Mouse (Mus musculus): ENCODE results near the gene Glmp. TPM values are rescaled to one million over a fixed set of nuclear protein-coding genes. Genes with fewer than 3 reads are reported as not detected.
"Not testable (repeated sequence)": the region's sequence is repeated elsewhere in the genome, so short reads cannot be mapped to it uniquely, and the experiment has no call there.

The Glmp gene
- polyA plus RNA-seq, 1 experiment = 171 TPM

- Histone ChIP-seq H3K4me2 (ENCODE audit: low read depth) (no peak within 1 kb of the TSS), H3K79me2 (ENCODE audit: control insufficient read depth, insufficient read depth) (no peaks in the 10 kb centered on the region)
These were observed 37.7 kb upstream of the Glmp start, which contains the start of gene Gm38392 for GRCm38 (mm10) chr3:88287110-88287509. TSS of gene Gm38392 (minus strand) at chr3:88287210.

GRCm38 (mm10) chr3:88288133-88288713 lies 36.6 kb upstream of the Glmp start:
- not testable (repeated sequence) for H3K27me3 ChIP-seq (ENCODE audit: control insufficient read depth, insufficient read depth, insufficient read length); H3ac ChIP-seq (ENCODE audit: control insufficient read depth, insufficient read length); H3K79me2 ChIP-seq (ENCODE audit: control insufficient read depth, insufficient read depth); H3K4me3 ChIP-seq; H3K36me3 ChIP-seq (ENCODE audit: control insufficient read depth, insufficient read depth); H3K4me2 ChIP-seq (ENCODE audit: low read depth)

More at GRCm38 (mm10) chr3:88287110-88287509, 37.7 kb upstream of the Glmp start, which contains the start of gene Gm38392:
- H3K4me3 ChIP-seq = no peak within 1 kb of the TSS
- H3K36me3 ChIP-seq (ENCODE audit: control insufficient read depth, insufficient read depth) = no peaks in the 10 kb centered on the region
- TF ChIP-seq MAX (IDR thresholded peaks at IDR 0.05; ENCODE audit: low read depth) = no peak
- TF ChIP-seq TCF3 (IDR thresholded peaks at IDR 0.05; ENCODE audit: insufficient read length, low read depth) = no peak
- TF ChIP-seq SRF (IDR thresholded peaks at IDR 0.05; ENCODE audit: control insufficient read depth, insufficient read length, low read depth) = no peak
- no peak for TF ChIP-seq REST (IDR thresholded peaks at IDR 0.05; ENCODE audit: insufficient read depth, insufficient read length)
- TF ChIP-seq E2F4 (IDR thresholded peaks at IDR 0.05; ENCODE audit: insufficient read depth) = no peak
- H3ac ChIP-seq (ENCODE audit: control insufficient read depth, insufficient read length) = no peak within 1 kb of the TSS
- no peaks in the 10 kb centered on the region for H3K27me3 ChIP-seq (ENCODE audit: control insufficient read depth, insufficient read depth, insufficient read length)

GRCm38 (mm10) chr3:88291970-88292369 lies 32.9 kb upstream of the Glmp start:
- Histone ChIP-seq H3K79me2 (ENCODE audit: control insufficient read depth, insufficient read depth) (no peaks in the 10 kb centered on the region), H3ac (ENCODE audit: control insufficient read depth, insufficient read length) (no peak overlapping the region), H3K4me3 (no peak overlapping the region), H3K36me3 (ENCODE audit: control insufficient read depth, insufficient read depth) (no peaks in the 10 kb centered on the region), H3K27me3 (ENCODE audit: control insufficient read depth, insufficient read depth, insufficient read length) (no peaks in the 10 kb centered on the region), H3K4me2 (ENCODE audit: low read depth) (no peak overlapping the region)
- TF ChIP-seq TCF12 (IDR thresholded peaks at IDR 0.05; ENCODE audit: insufficient read depth, poor library complexity, severe bottlenecking) (no peak), TCF3 (IDR thresholded peaks at IDR 0.05; ENCODE audit: insufficient read length, low read depth) (no peak), USF1 (IDR thresholded peaks at IDR 0.05; ENCODE audit: low read depth) (no peak), MYOD1 (IDR thresholded peaks at IDR 0.05; ENCODE audit: control insufficient read depth in 1 of 3, insufficient read length in 2 of 3, low read depth in 2 of 3) (no peak), MYOG (IDR thresholded peaks at IDR 0.05; ENCODE audit: control insufficient read depth in 1 of 3, insufficient read depth in 1 of 3, insufficient read length in 2 of 3, low read depth in 2 of 3) (no peak), POLR2AphosphoS2 (IDR thresholded peaks at IDR 0.05; ENCODE audit: insufficient read length, low read depth) (no peak), SRF (IDR thresholded peaks at IDR 0.05; ENCODE audit: control insufficient read depth, insufficient read length, low read depth) (no peak), CEBPB (IDR thresholded peaks at IDR 0.05; ENCODE audit: insufficient read depth, poor library complexity, severe bottlenecking) (no peak), POLR2A (IDR thresholded peaks at IDR 0.05; ENCODE audit: insufficient read length, low read depth) (no peak), REST (IDR thresholded peaks at IDR 0.05; ENCODE audit: insufficient read depth, insufficient read length) (no peak), MAX (IDR thresholded peaks at IDR 0.05; ENCODE audit: low read depth) (no peak), E2F4 (IDR thresholded peaks at IDR 0.05; ENCODE audit: insufficient read depth) (no peak)

GRCm38 (mm10) chr3:88295272-88295671 lies 29.6 kb upstream of the Glmp start:
- Histone ChIP-seq H3K79me2 (ENCODE audit: control insufficient read depth, insufficient read depth) (peaks cover 33% of the 10 kb centered on the region), H3K4me3 (peak overlapping the region; percentile 78), H3K4me2 (ENCODE audit: low read depth) (peak overlapping the region; percentile 82), H3K36me3 (ENCODE audit: control insufficient read depth, insufficient read depth) (peaks cover 13% of the 10 kb centered on the region)
- H3ac ChIP-seq (ENCODE audit: control insufficient read depth, insufficient read length); H3K27me3 ChIP-seq (ENCODE audit: control insufficient read depth, insufficient read depth, insufficient read length): not testable (repeated sequence)
- peak; percentile 6 for TF ChIP-seq USF1 (IDR thresholded peaks at IDR 0.05; ENCODE audit: low read depth)

GRCm38 (mm10) chr3:88296110-88296560 lies 28.7 kb upstream of the Glmp start:
- TF ChIP-seq REST (IDR thresholded peaks at IDR 0.05; ENCODE audit: insufficient read depth, insufficient read length) = no peak
- peak; percentile 62 for TF ChIP-seq USF1 (IDR thresholded peaks at IDR 0.05; ENCODE audit: low read depth)
- no peak for TF ChIP-seq MYOD1 (IDR thresholded peaks at IDR 0.05; ENCODE audit: control insufficient read depth in 1 of 3, insufficient read length in 2 of 3, low read depth in 2 of 3)
- no peak for TF ChIP-seq MAX (IDR thresholded peaks at IDR 0.05; ENCODE audit: low read depth)
- no peak for TF ChIP-seq MYOG (IDR thresholded peaks at IDR 0.05; ENCODE audit: control insufficient read depth in 1 of 3, insufficient read depth in 1 of 3, insufficient read length in 2 of 3, low read depth in 2 of 3)
- TF ChIP-seq POLR2AphosphoS2 (IDR thresholded peaks at IDR 0.05; ENCODE audit: insufficient read length, low read depth) = no peak
- no peak for TF ChIP-seq TCF12 (IDR thresholded peaks at IDR 0.05; ENCODE audit: insufficient read depth, poor library complexity, severe bottlenecking)
- Histone ChIP-seq H3K4me2 (ENCODE audit: low read depth) (peak overlapping the region; percentile 82), H3K4me3 (peak overlapping the region; percentile 78), H3K79me2 (ENCODE audit: control insufficient read depth, insufficient read depth) (peaks cover 41% of the 10 kb centered on the region), H3K27me3 (ENCODE audit: control insufficient read depth, insufficient read depth, insufficient read length) (no peaks in the 10 kb centered on the region), H3K36me3 (ENCODE audit: control insufficient read depth, insufficient read depth) (peaks cover 22% of the 10 kb centered on the region), H3ac (ENCODE audit: control insufficient read depth, insufficient read length) (peak overlapping the region; percentile 29)

All from myocyte (in vitro differentiated cells).